Mouse (Mus musculus): Measurements from ENCODE around the gene Syne4.

The Syne4 gene

DNA sequence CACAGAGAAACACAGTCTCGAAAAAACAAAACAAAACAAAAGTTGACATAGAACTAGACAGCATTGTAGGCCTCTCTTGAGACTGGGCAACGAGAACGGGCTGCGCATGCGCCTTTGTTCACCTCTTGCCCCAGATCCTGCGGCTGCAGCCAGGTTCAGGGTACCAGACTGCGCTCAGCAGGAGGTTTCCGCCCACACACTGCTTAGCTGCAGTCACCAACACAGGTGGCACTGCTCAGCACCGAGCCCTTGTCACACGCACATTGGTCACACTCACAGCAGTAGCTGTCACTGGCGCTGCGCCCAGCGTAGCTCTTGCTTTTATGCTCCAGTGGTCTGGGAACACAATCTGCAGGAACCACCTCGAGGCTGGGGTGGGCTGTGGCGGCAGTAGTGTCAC lies 12.5 kb downstream of the Syne4 start:
- in situ Hi-C loops (cut with MboI, MseI) = loop anchor here (10.0 kb wide), 1 partner anchor 1932 kb away; the partner anchor contains the start of genes Med29 and Paf1

DNA sequence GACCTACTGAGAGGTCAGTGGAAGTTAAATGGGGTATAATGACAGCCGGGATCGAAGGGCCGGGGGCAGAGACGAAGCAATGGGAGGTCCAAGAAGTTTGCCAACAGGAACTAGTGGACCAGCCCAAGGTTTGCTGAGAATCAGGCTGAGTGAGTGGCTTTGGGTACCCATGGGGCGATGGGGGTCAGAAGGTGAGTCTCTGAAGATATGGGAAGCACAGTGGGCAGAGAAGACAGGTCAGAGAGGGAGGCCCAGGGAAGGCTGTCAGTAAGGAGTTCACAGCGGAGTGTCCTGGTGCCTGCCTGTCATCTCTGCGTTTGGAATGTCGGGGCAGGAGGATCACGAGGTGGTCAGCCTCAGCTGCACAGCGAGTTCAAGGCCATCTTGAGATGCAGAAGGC lies 13.8 kb downstream of the Syne4 start:
- in situ Hi-C loops (cut with MboI, MseI) = loop anchor here (10.0 kb wide), 1 partner anchor 1934 kb away; the partner anchor contains the start of genes Med29 and Paf1

DNA sequence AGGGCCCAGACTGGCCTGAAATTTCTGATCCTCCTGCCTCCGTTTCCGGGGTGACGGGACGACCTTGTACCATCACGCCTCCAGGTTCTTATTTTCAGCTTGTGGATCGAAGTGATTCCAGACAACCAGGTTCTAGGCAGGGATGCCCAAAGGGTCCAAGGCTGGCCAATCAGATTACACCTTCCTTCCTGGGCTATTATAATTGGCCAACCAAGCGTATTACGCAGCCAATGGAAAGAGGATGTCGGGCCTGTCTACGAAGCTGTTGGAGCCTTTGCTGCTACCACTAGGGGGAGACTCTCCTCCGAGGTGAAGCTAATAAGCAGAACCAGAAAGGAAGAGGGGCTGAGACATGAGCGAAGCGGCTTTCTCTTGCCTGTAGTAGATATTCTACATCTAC lies 17.3 kb downstream of the Syne4 start:
- in situ Hi-C loops (cut with MboI, MseI) = no loop called here

DNA sequence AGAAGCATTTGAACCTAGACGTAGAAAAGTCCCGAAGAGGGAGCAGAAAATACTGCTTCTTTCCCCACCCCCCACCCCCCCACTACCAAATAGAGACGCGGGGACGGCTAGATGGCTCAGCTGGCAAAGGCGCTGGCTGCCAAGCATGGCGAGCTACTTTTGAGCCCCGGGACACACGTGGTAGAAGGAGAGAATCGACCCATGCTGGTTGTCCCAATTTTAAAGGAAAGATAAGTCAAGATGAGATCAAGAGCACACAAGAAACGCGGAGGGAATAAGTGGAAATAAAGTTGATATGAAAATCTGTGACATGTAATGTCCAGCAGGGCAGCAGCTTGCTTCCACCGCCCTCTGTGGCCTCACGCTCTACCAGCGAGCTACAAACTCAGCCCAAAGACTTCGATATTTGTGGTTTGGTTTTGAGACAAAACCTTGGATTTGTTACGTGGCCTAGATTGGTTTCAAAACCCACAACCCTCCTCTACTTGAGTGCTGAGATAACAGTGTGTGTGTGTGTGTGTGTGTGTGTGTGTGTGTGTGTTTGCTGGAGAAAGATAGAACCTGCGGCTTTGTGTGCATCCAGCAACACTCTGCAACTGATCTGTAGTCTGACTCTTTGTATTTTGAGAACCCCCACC lies 18.1 kb downstream of the Syne4 start:
- in situ Hi-C loops (cut with MboI, MseI) = no loop called here

DNA sequence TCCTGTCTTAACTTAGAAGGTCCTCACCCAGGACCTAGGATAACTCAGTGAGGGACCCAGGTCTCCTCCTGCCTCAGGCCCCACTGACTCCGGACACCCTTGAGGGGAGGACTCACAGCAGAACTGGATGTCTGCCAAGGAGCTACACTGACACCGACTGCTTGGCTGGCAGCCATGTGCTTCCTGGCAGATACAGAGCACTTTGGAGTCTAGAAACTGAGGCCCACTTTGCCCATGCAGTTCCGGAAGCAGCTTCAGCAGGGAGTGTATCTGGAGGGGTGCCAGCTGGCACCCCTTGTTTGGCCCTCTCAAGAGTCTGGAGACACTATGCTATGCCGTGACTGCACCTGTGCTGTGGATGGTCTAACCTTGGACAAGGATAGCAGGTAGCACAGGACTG lies 18.8 kb downstream of the Syne4 start:
- in situ Hi-C loops (cut with MboI, MseI) = no loop called here

DNA sequence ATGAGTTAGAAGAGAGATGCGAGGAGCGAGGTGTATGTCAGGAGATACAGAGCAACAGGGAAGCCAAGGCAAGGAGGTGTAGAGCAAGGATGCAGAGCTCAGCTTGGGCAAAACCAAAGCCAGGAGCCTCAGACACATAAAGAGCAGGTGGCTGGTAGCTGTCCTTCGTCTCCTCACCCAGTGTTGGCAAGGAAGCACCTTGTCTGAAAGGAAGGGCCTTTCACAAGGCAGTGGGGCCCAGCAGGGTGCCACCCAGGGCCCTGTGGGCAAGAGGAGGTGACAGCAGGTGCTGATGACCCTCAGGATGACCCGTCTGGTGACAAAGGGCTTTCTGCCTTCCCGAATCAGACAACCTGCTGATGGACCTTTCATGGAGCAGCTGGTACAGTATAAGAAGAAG lies 20.0 kb downstream of the Syne4 start:
- in situ Hi-C loops (cut with MboI, MseI) = no loop called here

DNA sequence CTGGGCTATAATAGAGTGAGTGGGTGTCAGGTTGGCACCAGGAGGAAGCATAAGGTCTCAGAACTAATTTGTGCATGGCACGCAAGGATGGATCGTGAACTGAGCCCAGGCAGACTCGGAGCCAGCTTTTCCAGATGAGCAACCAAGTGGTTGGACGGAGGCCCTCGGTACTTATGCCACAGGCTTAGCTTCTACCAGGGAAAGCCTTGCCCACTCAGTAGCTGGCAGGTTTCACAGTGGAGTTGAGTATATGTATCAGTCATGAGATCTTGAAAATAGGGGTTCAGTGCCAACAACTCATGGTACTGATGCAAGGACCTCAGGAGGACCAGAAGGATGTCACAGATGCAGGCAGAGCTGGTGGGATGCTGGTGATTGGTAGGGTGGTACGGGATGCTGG lies 21.1 kb downstream of the Syne4 start:
- in situ Hi-C loops (cut with MboI, MseI) = no loop called here

DNA sequence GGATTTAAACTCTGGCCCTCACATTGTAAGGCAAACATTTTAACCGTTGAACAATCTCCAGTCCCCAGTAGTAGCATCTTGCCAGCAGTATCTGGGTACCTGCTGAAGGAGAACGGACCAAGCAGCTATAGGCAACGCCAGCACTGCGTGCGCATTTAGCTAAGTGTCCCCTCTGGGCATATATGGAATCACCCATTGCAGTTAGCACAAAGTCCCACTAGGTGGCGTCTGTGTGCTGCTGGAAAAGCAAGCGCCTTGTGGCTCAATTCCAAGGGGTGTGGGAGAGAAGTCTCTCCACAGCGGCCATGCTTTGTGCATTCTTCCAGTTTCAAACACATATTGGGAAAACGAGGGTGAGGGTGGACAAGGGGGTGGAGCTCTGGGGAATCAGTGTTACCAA lies 21.8 kb downstream of the Syne4 start:
- in situ Hi-C loops (cut with MboI, MseI) = no loop called here

DNA sequence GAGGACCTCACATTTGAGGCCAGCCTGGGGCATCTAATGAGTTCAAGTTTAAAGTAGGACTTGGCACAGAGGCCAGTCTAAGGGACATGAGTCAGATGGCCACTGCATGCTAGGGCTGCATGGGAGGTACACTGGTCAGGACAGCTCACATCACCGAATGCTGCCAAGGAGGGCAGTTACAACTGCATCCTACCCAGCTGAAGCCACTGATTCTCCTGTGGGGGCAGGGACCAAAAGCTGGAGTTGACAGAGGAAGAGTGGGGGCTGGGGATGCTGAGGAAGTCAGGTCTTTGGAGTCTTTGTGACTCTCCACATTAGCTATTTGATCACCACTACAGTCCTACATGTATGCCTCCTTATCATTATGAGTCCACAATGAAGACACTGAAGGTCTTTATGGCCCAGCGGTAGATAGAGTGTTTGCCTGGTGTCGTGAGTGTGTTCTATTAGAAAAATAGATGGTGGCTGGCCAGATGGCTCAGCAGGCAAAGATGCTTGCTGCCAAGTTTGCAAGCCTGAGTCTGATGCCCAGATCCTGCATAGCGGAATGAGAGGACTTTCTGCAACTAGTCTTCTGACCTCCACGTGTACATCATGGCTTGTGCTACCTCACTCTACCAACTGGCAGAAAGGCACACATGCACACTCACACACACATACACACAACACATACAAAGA lies 25.0 kb downstream of the Syne4 start:
- in situ Hi-C loops (cut with MboI, MseI) = no loop called here

DNA sequence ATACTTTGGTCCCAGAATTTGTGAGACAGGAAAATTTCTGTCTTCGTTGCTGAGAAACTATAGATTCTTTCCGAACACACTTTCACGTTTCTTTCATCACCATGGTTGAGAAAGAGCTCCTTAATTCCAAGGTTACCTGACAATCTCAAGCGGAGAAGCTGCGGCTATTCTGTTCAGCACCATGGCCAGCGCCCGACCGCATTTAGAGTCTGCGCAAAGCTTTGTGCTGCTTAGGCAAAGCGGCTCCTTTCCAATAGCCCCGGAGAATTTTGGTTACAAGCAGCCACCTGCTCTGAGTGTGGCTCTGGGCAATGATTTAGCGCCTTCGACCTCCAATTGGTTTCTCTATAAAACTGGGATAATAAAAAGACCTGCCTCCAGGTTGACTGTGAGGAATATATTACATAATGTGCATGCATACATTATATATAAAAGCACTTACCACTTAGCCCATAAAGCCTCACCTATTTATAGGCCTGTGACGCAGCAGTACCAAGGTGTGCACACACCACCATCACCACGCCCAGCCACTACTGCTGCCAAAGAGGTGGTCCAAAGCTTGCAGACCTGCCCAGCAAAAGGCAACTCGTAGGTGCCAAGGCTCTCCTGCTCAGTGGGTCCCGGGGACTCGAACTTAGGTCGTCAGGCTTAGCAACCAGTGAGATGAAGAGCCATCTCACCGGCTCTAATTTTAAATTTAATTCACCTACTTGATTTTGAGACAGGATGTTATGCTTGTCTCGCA lies 32.2 kb downstream of the Syne4 start:
- in situ Hi-C loops (cut with MboI, MseI) = no loop called here

DNA sequence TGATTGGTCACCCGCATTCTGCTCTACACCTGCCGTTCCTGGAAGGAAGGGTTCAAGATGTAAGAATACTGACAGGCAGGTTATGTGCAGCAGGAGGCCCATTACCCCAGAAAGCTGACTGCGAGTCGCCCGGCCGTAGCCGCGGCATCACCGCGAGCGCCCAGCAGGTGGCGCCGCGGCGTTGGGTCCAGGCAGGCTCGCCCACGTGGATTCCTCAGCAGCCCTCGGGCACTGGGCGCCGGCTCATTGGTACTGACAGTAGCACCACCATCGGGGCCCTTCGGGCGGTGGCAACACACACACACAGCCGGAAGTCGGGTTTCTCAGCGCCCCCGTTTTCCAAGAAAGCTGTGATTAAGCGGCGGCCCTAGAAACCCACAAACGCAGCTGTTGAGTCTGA lies 33.2 kb downstream of the Syne4 start:
- in situ Hi-C loops (cut with MboI, MseI) = no loop called here

DNA sequence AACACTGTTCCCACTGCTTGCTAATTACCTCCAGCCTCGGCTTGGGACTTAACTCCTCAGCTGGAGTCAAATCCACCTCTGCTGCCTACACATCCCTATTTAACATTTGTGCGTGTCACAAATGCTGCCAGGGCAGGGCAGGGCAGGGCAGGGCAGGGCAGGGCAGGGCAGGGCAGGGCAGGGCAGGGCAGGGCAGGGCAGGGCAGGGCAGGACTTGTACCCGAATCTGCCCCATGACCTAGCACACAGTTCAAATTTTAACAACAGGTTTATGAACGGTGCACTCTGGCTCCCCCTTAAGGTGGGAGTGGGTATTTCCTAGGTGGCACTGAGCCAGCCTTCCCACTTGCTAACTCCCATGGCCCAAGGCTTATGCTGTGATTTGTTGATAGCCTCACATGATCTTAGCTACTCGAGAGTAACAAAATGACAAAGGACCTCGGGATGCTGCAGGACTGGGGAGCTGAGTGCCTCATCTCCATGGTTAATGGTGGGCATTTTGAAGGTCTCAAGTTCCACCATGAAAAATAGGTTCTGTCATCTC lies 38.7 kb downstream of the Syne4 start:
- in situ Hi-C loops (cut with MboI, MseI) = no loop called here

DNA sequence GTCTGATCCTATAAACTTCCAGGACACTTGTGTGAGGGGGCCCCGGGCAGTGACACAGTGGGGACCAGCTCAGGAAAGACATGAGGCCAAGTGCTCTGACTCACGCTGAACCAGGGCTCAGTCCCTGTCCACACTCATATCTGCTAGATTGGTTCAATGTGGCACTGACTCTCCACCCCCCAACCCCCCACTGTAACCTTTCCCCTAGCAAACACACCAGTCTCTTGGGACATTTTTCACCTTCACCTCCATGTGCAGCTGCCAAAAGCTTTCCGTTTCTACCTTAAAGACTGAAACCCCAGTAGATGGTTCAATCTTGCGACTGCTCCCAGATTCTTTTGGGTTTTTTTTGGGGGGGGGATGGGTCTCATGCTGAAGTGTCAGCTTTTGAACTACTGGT lies 39.5 kb downstream of the Syne4 start:
- in situ Hi-C loops (cut with MboI, MseI) = no loop called here

DNA sequence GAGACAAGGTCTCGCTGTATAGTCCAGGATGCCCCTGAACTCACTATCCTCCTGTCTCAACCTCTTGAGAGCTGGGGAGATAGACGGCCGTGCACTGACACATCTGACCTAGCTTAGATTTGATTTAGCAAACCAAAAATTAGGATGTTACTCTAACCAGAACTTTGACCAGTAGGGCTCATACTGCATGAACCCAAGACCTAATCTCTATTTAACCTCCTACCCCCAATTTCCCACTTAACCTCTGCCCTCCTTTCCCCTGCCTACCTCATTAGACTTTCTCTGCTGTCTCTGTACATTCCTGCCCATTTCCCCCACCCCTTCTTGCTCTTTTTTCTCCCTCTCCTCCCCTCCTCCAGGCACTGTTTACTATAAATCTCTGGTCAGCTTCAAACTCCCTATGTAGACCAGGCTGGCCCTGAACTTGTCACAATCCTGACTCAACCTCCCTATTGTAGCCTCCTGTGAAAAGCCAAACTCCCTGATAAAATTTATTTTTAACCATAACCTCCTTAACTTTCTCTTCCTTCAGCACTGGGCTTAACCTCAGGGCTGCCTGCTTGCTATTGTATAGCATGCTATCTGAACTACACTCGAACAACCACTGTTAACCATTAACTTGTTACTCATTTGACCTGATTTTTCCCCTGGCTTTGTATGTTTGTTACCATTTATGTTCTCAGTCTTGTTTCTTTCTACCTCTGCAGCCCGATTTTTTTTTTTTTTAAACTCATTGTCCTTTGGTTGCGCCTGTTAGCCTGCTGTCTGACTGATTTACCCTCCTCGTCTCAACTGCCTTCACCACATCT lies 44.0 kb downstream of the Syne4 start:
- in situ Hi-C loops (cut with MboI, MseI) = no loop called here

DNA sequence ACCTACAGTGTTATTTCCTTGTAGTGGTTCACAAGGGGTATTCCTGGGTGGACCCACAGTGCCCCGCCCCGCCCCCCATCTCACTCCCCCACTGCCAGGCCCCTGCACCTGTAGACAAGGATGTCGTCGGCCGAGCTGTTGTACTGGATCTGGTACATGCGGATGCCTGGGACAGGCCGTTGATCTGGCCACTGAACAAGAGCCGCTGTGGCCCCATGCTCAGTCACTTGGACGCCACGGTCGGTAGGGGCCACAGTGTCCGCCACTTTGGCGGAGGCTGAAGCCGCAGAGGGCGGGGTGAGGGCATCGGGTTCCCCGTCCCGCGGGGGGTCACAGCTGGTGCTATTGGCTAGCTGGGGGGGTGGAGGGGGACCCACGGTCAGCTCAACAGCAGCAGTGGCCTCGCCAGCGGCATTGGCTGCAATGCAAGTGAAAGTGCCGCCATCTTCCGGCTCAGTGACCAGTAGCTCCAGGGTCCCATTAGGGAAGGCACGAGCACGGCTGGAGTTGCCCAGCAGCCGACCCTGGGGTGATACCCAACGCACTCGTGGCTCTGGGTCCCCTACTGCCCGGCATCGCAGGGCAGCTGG lies 44.8 kb downstream of the Syne4 start:
- in situ Hi-C loops (cut with MboI, MseI) = no loop called here

DNA sequence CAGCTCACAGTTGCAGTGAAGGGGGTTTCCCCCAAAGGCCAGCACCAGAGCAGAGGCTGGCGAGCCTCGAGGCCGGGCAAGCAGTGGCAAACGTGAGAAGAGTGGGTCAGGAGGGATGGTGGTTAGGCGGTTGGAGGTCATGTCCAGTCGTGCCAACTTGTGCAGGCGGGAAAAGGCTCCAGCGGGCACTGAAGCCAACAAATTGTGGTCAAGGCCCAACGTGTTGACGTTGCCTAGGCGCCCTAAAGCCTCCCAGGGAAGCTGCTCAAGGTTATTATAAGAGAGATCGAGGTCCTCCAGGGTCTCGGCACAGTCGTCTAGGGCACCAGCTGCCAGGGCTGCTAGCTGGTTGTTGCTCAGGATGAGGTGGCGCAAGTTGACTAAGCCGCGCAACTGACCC lies 45.4 kb downstream of the Syne4 start:
- in situ Hi-C loops (cut with MboI, MseI) = no loop called here

DNA sequence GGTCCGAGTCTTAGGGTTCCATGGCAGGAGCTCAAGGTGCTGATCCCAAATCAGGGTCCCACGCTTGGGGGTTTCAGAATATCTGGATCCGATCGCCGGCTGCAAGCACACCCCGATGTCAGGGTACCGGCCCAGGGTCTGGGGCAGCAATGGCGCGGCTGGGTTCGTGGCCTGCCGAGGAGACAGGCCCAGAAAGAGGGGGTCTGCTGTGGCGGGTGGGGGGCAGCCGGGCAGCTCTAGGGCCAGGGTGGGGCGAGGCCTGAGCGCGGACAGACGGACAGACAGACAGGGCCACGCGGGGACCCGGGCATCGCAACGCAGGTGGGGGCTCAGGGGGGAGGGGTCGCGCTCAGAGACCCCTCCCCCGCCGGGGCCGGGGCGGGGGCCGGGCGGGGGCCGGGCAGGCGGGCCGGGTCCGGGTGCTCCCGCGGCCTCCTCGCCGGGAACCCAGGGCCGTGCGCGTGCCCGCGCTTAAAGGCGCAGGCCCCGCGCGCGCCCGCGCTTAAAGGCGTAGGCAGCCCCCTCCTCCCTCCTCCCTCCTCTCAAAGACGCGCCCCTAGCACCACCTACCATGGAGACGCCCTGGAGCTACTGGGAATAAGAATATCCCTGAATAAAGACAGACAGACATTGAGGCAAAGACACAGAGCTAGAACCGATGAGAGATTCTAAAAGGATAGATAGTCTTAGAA lies 48.2 kb downstream of the Syne4 start, which contains the start of gene Lrfn3:
Gene Lrfn3, minus strand, starts transcription at position 121 of the 692 bp plus-strand sequence.
- in situ Hi-C loops (cut with MboI, MseI) = no loop called here

DNA sequence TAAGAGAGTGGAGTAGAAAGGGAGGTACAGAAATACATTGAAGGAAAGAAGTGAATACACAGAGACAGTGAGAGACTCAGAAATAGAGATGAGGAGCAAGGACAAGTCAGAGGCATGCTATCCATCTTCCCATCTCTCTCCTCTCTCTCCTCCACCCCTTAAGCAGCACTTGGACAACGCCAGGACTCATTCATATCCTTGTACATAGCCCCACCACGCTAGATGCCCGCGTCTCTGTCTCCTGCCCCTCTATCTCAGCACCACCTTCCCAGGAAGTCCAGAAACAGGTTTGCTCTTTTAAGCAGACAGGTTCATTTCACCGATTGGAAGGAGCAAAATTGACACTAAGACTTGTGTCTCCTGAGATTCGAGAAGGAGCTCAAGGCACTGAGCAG lies 48.7 kb downstream of the Syne4 start:
- in situ Hi-C loops (cut with MboI, MseI) = no loop called here

DNA sequence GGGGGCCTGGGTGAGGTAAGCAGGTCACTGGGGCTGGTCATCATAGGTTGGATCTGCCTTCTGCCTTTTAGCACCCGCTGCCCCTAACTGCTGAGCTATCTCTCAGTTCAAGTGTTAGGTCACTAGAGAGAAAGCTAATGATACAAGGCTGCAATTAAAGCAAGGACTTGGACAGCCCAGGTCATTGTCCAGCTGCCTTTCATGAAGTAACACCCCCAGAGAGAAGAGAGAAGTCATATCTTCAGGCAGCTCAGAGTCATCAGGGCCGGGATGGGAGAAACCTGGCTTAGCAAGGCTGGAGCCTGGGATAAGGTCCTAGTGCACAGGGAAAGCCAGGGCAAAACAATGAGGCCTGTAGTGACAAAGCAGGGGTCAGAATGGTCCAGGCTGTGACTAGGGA lies 52.9 kb downstream of the Syne4 start:
- in situ Hi-C loops (cut with MboI, MseI) = no loop called here
